ENCODE assay signal across 25 mouse cellular contexts in the genomic region with DNA sequence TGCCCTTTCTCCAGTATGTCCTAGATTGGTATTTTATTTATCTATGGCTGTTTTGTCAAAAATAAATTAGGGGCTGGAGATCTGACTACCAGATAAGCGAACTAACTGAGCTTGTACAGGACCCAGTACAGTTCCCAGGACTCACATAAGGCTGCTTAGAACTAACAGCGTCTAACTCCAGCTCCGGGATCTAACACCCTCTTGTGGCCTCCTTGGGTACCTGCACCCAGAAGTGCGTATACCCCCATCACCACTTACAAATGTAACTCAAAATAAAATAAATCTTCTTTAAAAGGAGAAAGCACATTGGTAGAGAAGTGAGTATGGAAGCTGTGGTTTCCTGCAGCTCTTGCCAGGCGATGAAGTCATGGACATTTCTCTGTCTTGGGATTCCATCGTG.
"Had no signal": no experiment of that assay in that cellular context is flagged by ENCODE, and none has a peak within 500 bp of the region (broad histone marks: within the 10 kb centered on the region; RNA-seq: fewer than 3 reads in every experiment).

No protein-coding gene starts in this region.

- H3K36me3 ChIP-seq: heart, embryonic 10.5 days; heart, embryonic 12.5 days; hindbrain, embryonic 10.5 days; hindbrain, embryonic 12.5 days; kidney, embryonic 15.5 days; limb, embryonic 13.5 days; limb, embryonic 15.5 days; liver, embryonic 12.5 days had no signal

- ATAC-seq: hindbrain, postnatal 0 days; intestine, embryonic 16.5 days; liver, embryonic 12.5 days had no signal

- DNase-seq: gastrocnemius, postnatal 25 days; heart, adult 18-20 months; heart, postnatal 10 days; heart, postnatal 4 days; kidney, adult 11 months; kidney, adult 2 months; kidney, adult 9 months; kidney, postnatal 14 days; kidney, postnatal 36 days; layer of hippocampus, adult 9-11 months; layer of hippocampus, postnatal 36 days; left cerebral cortex, postnatal 4 days had no signal

- H3K27me3 ChIP-seq: hindbrain, embryonic 12.5 days; limb, embryonic 13.5 days; limb, embryonic 15.5 days; liver, embryonic 12.5 days had no signal

- H3K4me2 ChIP-seq: heart, embryonic 12.5 days; hindbrain, embryonic 12.5 days; hindbrain, embryonic 14.5 days; kidney, embryonic 15.5 days; limb, embryonic 13.5 days; limb, embryonic 15.5 days; liver, embryonic 12.5 days had no signal

- H3K27ac ChIP-seq: heart, embryonic 10.5 days; hindbrain, embryonic 10.5 days; hindbrain, embryonic 12.5 days; hindbrain, embryonic 14.5 days; hindbrain, postnatal 0 days; kidney, embryonic 15.5 days; kidney, postnatal 0 days; limb, embryonic 13.5 days; limb, embryonic 15.5 days; liver, embryonic 12.5 days; liver, embryonic 14.5 days had no signal

- H3K9me3 ChIP-seq: heart, embryonic 10.5 days; hindbrain, embryonic 12.5 days; kidney, embryonic 15.5 days; limb, embryonic 13.5 days; limb, embryonic 15.5 days; liver, embryonic 12.5 days had no signal

- H3K4me1 ChIP-seq: limb, embryonic 15.5 days; liver, embryonic 12.5 days had no signal

- H3K9ac ChIP-seq: heart, embryonic 12.5 days; hindbrain, embryonic 12.5 days; hindbrain, embryonic 14.5 days; kidney, embryonic 15.5 days; limb, embryonic 13.5 days; limb, embryonic 15.5 days; liver, embryonic 12.5 days; liver, embryonic 14.5 days had no signal

- H3K4me3 ChIP-seq: heart, embryonic 10.5 days; heart, embryonic 12.5 days; hindbrain, embryonic 10.5 days; hindbrain, embryonic 12.5 days; kidney, embryonic 15.5 days; limb, embryonic 13.5 days; limb, embryonic 15.5 days; liver, embryonic 12.5 days had no signal
